In the genomic region with DNA sequence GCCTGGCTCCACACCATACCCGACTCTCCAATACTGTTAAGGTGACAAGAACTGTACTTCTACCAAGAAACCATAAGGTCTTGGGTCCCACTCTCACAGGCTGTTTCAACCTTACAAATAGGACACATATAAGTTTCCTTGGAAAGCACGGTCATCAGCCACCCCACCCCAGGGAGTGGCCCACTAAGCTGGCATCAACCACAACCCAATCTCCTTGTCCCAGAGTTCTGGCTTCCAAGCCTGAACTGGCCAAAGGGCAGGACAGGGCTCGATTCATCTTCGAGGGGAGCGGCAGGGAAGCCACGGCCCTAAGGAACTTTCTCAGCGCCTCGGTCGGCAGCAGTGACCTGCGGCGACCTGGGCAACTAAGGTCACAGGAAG, we compare ENCODE assay signal across 8 mouse cellular contexts. TPM values are rescaled to one million over a fixed set of nuclear protein-coding genes. Genes with fewer than 3 reads are reported as not detected.
DNase-seq lines count a peak whose midpoint lies in the region; ATAC-seq lines count a peak whose summit lies in the region.

No protein-coding gene starts in this region.

- H3K9me3 ChIP-seq in neural tube, embryonic 11.5 days (ENCODE audit: control insufficient read depth, low read length): no peaks in the 10 kb centered on the region
- H3K9me3 ChIP-seq in hindbrain, embryonic 16.5 days (ENCODE audit: control insufficient read depth, low read length): no peaks in the 10 kb centered on the region
- H3K9me3 ChIP-seq in midbrain, embryonic 15.5 days: no peaks in the 10 kb centered on the region

- H3K4me2 ChIP-seq in neural tube, embryonic 11.5 days (ENCODE audit: low read depth): peak overlapping the region; percentile 83
- H3K4me2 ChIP-seq in hindbrain, embryonic 16.5 days (ENCODE audit: low read length): peak overlapping the region; percentile 95
- H3K4me2 ChIP-seq in midbrain, embryonic 15.5 days: peak overlapping the region; percentile 85

- no peaks in the 10 kb centered on the region for H3K27me3 ChIP-seq in neural tube, embryonic 11.5 days (ENCODE audit: control insufficient read depth, insufficient read depth, low read length)
- no peaks in the 10 kb centered on the region for H3K27me3 ChIP-seq in hindbrain, embryonic 16.5 days (replicated peaks; ENCODE audit: control insufficient read depth, insufficient read depth, low read length)
- no peaks in the 10 kb centered on the region for H3K27me3 ChIP-seq in midbrain, embryonic 15.5 days (replicated peaks)

- ATAC-seq in cerebellum, adult (ENCODE audit: insufficient number of reproducible peaks, low FRiP score, low TSS enrichment): 0 out of 2 replicates have a peak, but pooled peaks have one; percentile 7
- no peak for ATAC-seq in neural tube, embryonic 11.5 days (ENCODE audit: insufficient read depth, low FRiP score, low TSS enrichment)
- ATAC-seq in hindbrain, embryonic 16.5 days: no peak; the same call in 1 of the 2 replicates
- peak; percentile 25 for ATAC-seq in midbrain, embryonic 15.5 days (replicated peaks)

- H3K4me1 ChIP-seq in neural tube, embryonic 11.5 days (ENCODE audit: control insufficient read depth, insufficient read depth, low read length): peaks cover 8% of the 10 kb centered on the region
- H3K4me1 ChIP-seq in hindbrain, embryonic 16.5 days (ENCODE audit: control insufficient read depth, insufficient read depth, low read depth, low read length): peaks cover 20% of the 10 kb centered on the region
- H3K4me1 ChIP-seq in midbrain, embryonic 15.5 days: peaks cover 23% of the 10 kb centered on the region

- no peak overlapping the region for H3K27ac ChIP-seq in neural tube, embryonic 11.5 days (ENCODE audit: low read depth, low read length)
- peak overlapping the region; percentile 85; the same call in 1 of the 2 replicates for H3K27ac ChIP-seq in hindbrain, embryonic 16.5 days (ENCODE audit: low read depth, low read length)
- H3K27ac ChIP-seq in midbrain, embryonic 15.5 days: peak overlapping the region; percentile 91

- peak overlapping the region; percentile 81 for H3K4me3 ChIP-seq in neural tube, embryonic 11.5 days (ENCODE audit: low read depth, low read length)
- H3K4me3 ChIP-seq in hindbrain, embryonic 16.5 days (ENCODE audit: low read length): peak overlapping the region; percentile 95
- H3K4me3 ChIP-seq in midbrain, embryonic 15.5 days: peak overlapping the region; percentile 96

- WGBS in neural tube, embryonic 11.5 days: 5% methylated on average over 11 of the region's 11 CpGs
- 5% methylated on average over 11 of the region's 11 CpGs for WGBS in hindbrain, embryonic 16.5 days
- WGBS in midbrain, embryonic 15.5 days: 5% methylated on average over 11 of the region's 11 CpGs

- no peak for DNase-seq in cerebellum, adult 9-11 months
- DNase-seq in neural tube, embryonic 11.5 days (ENCODE audit: low spot score): no peak
- no peak for DNase-seq in neural tube, embryonic 10.5 days (ENCODE audit: extremely low spot score, low spot score)
- DNase-seq in embryo, embryonic 10 days (ENCODE audit: low spot score): no peak
- no peak for DNase-seq in frontal cortex, postnatal 25 days (ENCODE audit: low spot score in 2 of 2)

- peak overlapping the region; percentile 88 for H3K9ac ChIP-seq in neural tube, embryonic 11.5 days (ENCODE audit: low read length)
- H3K9ac ChIP-seq in hindbrain, embryonic 16.5 days (ENCODE audit: low read depth, low read length): peak overlapping the region; percentile 95
- peak overlapping the region; percentile 95 for H3K9ac ChIP-seq in midbrain, embryonic 15.5 days

- peaks cover 5% of the 10 kb centered on the region for H3K36me3 ChIP-seq in neural tube, embryonic 11.5 days (ENCODE audit: control insufficient read depth, insufficient read depth, low read length)
- H3K36me3 ChIP-seq in hindbrain, embryonic 16.5 days (ENCODE audit: control insufficient read depth, insufficient read depth, low read length): no peaks in the 10 kb centered on the region; the same call in 1 of the 2 replicates
- H3K36me3 ChIP-seq in midbrain, embryonic 15.5 days (replicated peaks): peaks cover 5% of the 10 kb centered on the region; the same call in 1 of the 2 replicates

RNA-seq across cellular contexts. Expression of gene Letm1, which starts 0.7 kb away (rescaled TPM):
- polyA plus RNA-seq in neural tube, embryonic 11.5 days (2014; fragmentation: Nextera tagmentation; extraction: Ambion mirVana): 51.0 and 54.6 TPM in 2 replicates
- polyA plus RNA-seq in hindbrain, embryonic 16.5 days (2015; fragmentation: Nextera tagmentation; extraction: Ambion mirVana): 68.7 and 75.6 TPM in 2 replicates
- 75.4 and 75.9 TPM in 2 replicates for polyA plus RNA-seq in midbrain, embryonic 15.5 days (2015; fragmentation: Nextera tagmentation; extraction: Ambion mirVana)

RNA-seq across cellular contexts. Expression of gene Nsd2, which starts 38.6 kb away (rescaled TPM):
- 96.0 and 116 TPM in 2 replicates for polyA plus RNA-seq in neural tube, embryonic 11.5 days (2014; fragmentation: Nextera tagmentation; extraction: Ambion mirVana)
- polyA plus RNA-seq in hindbrain, embryonic 16.5 days (2015; fragmentation: Nextera tagmentation; extraction: Ambion mirVana): 52.9 and 68.7 TPM in 2 replicates
- 78.6 and 81.6 TPM in 2 replicates for polyA plus RNA-seq in midbrain, embryonic 15.5 days (2015; fragmentation: Nextera tagmentation; extraction: Ambion mirVana)

Comparison
In these comparisons a context has a peak if more than half of its experiments do, and no peak if none do; other contexts are left out.
1. ATAC-seq: peak in cerebellum, adult (single experiment) and midbrain, embryonic 15.5 days (single experiment); none in neural tube, embryonic 11.5 days (single experiment) and hindbrain, embryonic 16.5 days (single experiment).
2. Peak in every context shown above with its lines, with median percentiles within 50 percentile points of each other: H3K4me2 ChIP-seq, H3K4me3 ChIP-seq and H3K9ac ChIP-seq.